Mouse (Mus musculus) hindbrain, embryonic 11.5 days (tissue): Measurements from ENCODE around the gene Kcna7. TPM values are rescaled to one million over a fixed set of nuclear protein-coding genes. Genes with fewer than 3 reads are reported as not detected.

Experiments
- ATAC-seq: fragments of 200-750 bp; cut with Nextera tagmentation; 2 replicates; pipeline ENCODE4 v1.8.0; 2017; ENCODE audit warnings: mild to moderate bottlenecking, moderate TSS enrichment, moderate library complexity; ENCODE audit not compliant: low FRiP score
- DNase-seq: peaks from one replicate; pipeline ENCODE4 v3.0.0-alpha.2; 2015; ENCODE audit warnings: low spot score
- H3K27ac ChIP-seq: fragments of 300-500 bp; sonication (generic); 2 replicates; pipeline ENCODE4 v1.5.1; 2014; ENCODE audit warnings: mild to moderate bottlenecking, low read depth, low read length
- H3K27me3 ChIP-seq: fragments of 300-500 bp; sonication (generic); 2 replicates; pipeline ENCODE4 v1.6.1; 2014; ENCODE audit warnings: mild to moderate bottlenecking, low read length, moderate library complexity, mixed read lengths; ENCODE audit not compliant: control insufficient read depth, insufficient read depth
- H3K36me3 ChIP-seq: fragments of 300-500 bp; sonication (generic); 2 replicates; pipeline ENCODE4 v1.6.1; 2014; ENCODE audit warnings: mild to moderate bottlenecking, low read length, moderate library complexity, mixed read lengths; ENCODE audit not compliant: control insufficient read depth, insufficient read depth
- H3K4me1 ChIP-seq: fragments of 300-500 bp; sonication (generic); replicated peaks from 2 replicates; pipeline ENCODE4 v1.6.1; 2014; ENCODE audit warnings: low read length, mixed read lengths; ENCODE audit not compliant: control insufficient read depth, insufficient read depth
- H3K4me2 ChIP-seq: fragments of 300-500 bp; sonication (generic); replicated peaks from 2 replicates; pipeline ENCODE4 v1.6.1; 2014; ENCODE audit warnings: mild to moderate bottlenecking, low read depth, low read length
- H3K4me3 ChIP-seq: fragments of 300-500 bp; sonication (generic); 2 replicates; pipeline ENCODE4 v1.5.1; 2014; ENCODE audit warnings: low read depth, low read length
- H3K9ac ChIP-seq: fragments of 300-500 bp; sonication (generic); 2 replicates; pipeline ENCODE4 v1.6.1; 2014; ENCODE audit warnings: low read depth, low read length
- H3K9me3 ChIP-seq: fragments of 300-500 bp; sonication (generic); 2 replicates; pipeline ENCODE4 v1.6.1; 2016; ENCODE audit warnings: low read length; ENCODE audit not compliant: control insufficient read depth
- WGBS: fragments of 180-500 bp; shearing (Covaris S2); extraction: QIAGEN DNeasy Blood & Tissue Kit; methylation state at CpG from one replicate; pipeline ENCODE4 v1.1.7; 2014; 5-methylcytosine and 5-hydroxymethylcytosine counted together
- polyA plus RNA-seq: library from polyadenylated mRNA; unstranded; fragments of >200 nt; fragmentation: Nextera tagmentation; extraction: Ambion mirVana; gene quantifications from 2 replicates; pipeline ENCODE4 v1.2.1, GENCODE M21; 2014

Gene Kcna7
- polyA plus RNA-seq, 1 experiment from 2014 or later: not detected

DNA sequence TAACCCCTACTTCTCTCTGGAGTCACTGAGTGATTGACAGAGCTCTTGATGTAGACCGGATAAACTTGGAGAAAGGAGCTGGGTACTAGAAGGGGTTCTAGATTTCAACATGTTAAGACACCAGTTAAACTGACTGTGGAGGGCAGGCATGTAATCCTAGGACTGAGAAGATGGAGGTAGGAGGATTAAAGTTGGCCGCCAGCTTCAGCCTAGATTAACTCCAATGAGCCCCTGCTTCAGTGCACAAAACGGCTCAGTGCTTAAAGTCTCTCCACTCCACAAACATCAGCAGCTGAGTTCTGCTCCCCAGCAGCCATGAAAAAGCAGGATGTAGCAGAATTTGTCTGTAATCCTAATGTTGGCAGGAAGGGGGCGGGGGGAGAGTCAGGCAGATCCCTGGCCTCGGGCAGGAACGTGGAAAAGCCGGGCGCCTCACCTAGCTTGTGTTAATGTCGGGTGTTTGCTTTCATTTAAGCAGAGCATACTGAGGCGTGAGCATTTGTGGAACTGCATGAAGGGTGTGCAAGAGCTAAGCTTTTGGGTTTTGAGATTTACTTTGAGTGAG, 3.9 kb upstream of the Kcna7 start:
- H3K4me1 ChIP-seq: no peaks in the 10 kb centered on the region; the same call in none of the 2 replicates
- DNase-seq (no peak), ATAC-seq (no peak)
- H3K4me3 ChIP-seq: no peak overlapping the region
- peaks cover 16% of the 10 kb centered on the region for H3K27me3 ChIP-seq
- H3K36me3 ChIP-seq: no peaks in the 10 kb centered on the region
- WGBS: 82% methylated on average over 10 of the region's 10 CpGs
- H3K9me3 ChIP-seq: no peaks in the 10 kb centered on the region
- H3K4me2 ChIP-seq: no peak overlapping the region
- H3K27ac ChIP-seq: no peak overlapping the region
- H3K9ac ChIP-seq: no peak overlapping the region

GRCm38 (mm10) chr7:45403532-45404261, 1.8 kb upstream of the Kcna7 start:
- no peak for ATAC-seq

DNA sequence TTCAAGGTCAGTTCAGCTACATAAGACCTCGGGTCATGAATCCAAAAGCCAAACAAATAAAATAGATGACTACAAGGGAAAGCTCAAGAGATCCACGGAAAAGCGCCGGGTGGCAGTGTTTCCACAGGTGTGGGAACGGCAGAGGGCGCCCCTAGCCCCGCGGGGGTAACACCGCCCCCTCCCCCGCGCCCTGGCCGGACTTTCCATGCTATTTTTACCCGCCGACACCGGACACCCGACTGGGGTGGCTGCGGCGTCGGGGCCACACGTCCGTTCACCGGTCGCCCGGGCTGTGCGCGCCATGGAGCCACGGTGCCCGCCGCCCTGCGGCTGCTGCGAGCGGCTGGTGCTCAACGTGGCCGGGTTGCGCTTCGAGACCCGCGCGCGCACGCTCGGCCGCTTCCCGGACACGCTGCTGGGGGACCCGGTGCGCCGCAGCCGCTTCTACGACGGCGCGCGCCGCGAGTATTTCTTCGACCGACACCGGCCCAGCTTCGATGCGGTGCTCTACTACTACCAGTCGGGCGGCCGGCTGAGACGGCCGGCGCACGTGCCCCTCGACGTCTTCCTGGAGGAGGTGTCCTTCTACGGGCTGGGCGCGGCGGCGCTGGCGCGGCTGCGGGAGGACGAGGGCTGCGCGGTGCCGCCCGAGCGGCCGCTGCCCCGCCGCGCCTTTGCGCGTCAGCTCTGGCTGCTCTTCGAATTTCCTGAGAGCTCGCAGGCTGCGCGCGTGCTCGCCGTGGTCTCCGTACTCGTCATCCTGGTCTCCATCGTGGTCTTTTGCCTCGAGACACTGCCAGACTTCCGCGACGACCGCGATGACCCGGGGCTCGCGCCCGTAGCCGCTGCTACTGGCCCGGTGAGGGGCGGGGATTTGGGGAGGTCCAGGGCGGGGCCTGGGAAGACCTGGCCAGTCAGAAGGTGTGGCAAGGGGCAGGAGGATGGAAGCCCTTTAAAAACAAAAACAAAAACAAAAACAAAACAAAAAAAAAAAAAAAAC, 1.0 kb downstream of the Kcna7 start:
- H3K4me3 ChIP-seq: peak overlapping the region; percentile 27
- H3K27me3 ChIP-seq: peaks cover 60% of the 10 kb centered on the region
- no peak overlapping the region for H3K9ac ChIP-seq
- 2% methylated on average over 99 of the region's 114 CpGs for WGBS
- H3K9me3 ChIP-seq: no peaks in the 10 kb centered on the region
- ATAC-seq (no peak), DNase-seq (peak; percentile 49)
- H3K36me3 ChIP-seq: no peaks in the 10 kb centered on the region
- H3K4me2 ChIP-seq: peak overlapping the region; percentile 39
- no peak overlapping the region for H3K27ac ChIP-seq
- H3K4me1 ChIP-seq: no peaks in the 10 kb centered on the region; the same call in none of the 2 replicates

More at GRCm38 (mm10) chr7:45403532-45404261, 1.8 kb upstream of the Kcna7 start:
- Histone ChIP-seq H3K9me3 (no peaks in the 10 kb centered on the region), H3K36me3 (no peaks in the 10 kb centered on the region), H3K4me3 (no peak overlapping the region), H3K27ac (no peak overlapping the region), H3K4me1 (no peaks in the 10 kb centered on the region; the same call in none of the 2 replicates), H3K9ac (no peak overlapping the region), H3K4me2 (no peak overlapping the region), H3K27me3 (peaks cover 37% of the 10 kb centered on the region)
- peak; percentile 78 for DNase-seq
- WGBS: 44% methylated on average over 6 of the region's 6 CpGs

DNA sequence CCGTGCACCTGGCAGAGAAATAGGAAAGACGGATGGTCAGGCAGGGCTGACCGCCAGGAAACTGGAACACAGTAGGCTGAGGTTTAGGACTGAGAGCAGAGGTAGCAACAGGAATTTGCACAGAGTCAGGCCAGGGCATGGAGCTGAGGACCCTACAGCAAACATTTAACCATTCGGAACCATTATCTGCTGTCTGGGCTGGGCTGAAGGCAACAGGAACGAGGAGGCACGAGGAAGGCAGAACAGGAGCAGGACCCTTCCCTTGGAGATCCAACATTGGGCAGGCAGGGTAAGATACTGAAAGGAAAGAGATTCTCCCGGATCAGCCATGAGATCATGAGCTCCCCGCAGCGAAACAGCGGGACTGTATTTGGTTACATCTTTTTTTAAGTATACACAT, 2.4 kb downstream of the Kcna7 start:
- H3K4me1 ChIP-seq: no peaks in the 10 kb centered on the region; the same call in none of the 2 replicates
- no peaks in the 10 kb centered on the region for H3K9me3 ChIP-seq
- H3K4me3 ChIP-seq: no peak overlapping the region
- H3K36me3 ChIP-seq: no peaks in the 10 kb centered on the region
- ATAC-seq: no peak
- H3K9ac ChIP-seq: no peak overlapping the region
- no peak overlapping the region for H3K4me2 ChIP-seq
- 77% methylated on average over 10 of the region's 10 CpGs for WGBS
- no peak for DNase-seq
- H3K27me3 ChIP-seq: peaks cover 69% of the 10 kb centered on the region
- no peak overlapping the region for H3K27ac ChIP-seq

- ATAC-seq (no peak), DNase-seq (no peak)
- no peaks in the 10 kb centered on the region for H3K9me3 ChIP-seq
- no peaks in the 10 kb centered on the region; the same call in none of the 2 replicates for H3K4me1 ChIP-seq
- H3K27ac ChIP-seq: no peak overlapping the region
- H3K4me3 ChIP-seq: no peak overlapping the region
- 78% methylated on average over 7 of the region's 7 CpGs for WGBS
- H3K9ac ChIP-seq: no peak overlapping the region
- no peaks in the 10 kb centered on the region for H3K36me3 ChIP-seq
- H3K27me3 ChIP-seq: peaks cover 74% of the 10 kb centered on the region
- H3K4me2 ChIP-seq: no peak overlapping the region
These were observed 2.9 kb downstream of the Kcna7 start for GRCm38 (mm10) chr7:45408351-45408750.

DNA sequence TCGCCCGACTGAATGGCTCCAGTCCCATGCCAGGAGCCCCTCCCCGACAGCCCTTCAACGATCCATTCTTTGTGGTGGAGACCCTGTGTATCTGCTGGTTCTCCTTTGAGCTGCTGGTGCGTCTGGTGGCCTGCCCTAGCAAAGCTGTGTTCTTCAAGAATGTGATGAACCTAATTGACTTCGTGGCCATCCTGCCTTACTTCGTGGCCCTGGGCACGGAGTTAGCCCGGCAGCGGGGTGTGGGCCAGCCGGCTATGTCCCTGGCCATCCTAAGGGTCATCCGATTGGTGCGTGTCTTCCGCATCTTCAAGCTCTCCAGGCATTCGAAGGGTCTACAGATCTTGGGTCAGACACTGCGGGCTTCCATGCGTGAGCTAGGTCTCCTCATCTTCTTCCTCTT, 3.5 kb downstream of the Kcna7 start:
- no peak overlapping the region for H3K4me2 ChIP-seq
- no peak for ATAC-seq

DNA sequence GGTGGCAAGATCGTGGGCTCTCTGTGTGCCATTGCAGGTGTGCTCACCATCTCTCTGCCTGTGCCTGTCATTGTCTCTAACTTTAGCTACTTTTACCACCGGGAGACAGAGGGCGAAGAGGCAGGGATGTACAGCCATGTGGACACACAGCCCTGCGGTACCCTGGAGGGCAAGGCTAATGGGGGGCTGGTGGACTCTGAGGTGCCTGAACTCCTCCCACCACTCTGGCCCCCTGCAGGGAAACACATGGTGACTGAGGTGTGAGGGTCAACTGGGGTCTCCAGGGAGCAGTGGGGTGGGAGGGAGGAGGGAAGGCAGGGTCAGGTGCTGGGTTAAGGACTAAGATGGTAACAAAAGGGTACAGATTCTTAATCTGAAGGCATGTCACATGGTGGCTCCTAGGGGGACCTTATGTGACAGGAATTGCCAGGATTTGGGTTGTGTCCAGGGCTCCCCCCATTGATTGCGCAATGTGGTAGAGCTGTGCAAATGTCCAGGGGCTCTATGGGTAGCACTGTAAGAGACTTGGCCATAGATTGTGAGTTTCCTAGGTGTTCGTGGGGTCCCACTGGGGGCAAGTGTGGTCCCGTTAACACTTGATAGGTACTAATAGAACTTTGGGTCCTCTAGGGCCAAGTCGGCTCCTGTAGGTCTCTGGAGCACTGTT, 4.2 kb downstream of the Kcna7 start:
- Histone ChIP-seq H3K9me3 (no peaks in the 10 kb centered on the region), H3K9ac (no peak overlapping the region), H3K4me2 (no peak overlapping the region), H3K4me1 (no peaks in the 10 kb centered on the region; the same call in none of the 2 replicates), H3K4me3 (no peak overlapping the region), H3K36me3 (no peaks in the 10 kb centered on the region), H3K27me3 (peaks cover 87% of the 10 kb centered on the region), H3K27ac (no peak overlapping the region)
- DNase-seq: no peak
- WGBS: 90% methylated on average over 8 of the region's 8 CpGs
- no peak for ATAC-seq

More for the DNA sequence above, 3.5 kb downstream of the Kcna7 start:
- Histone ChIP-seq H3K36me3 (no peaks in the 10 kb centered on the region), H3K27me3 (peaks cover 80% of the 10 kb centered on the region), H3K27ac (no peak overlapping the region), H3K9me3 (no peaks in the 10 kb centered on the region), H3K4me1 (no peaks in the 10 kb centered on the region; the same call in none of the 2 replicates), H3K9ac (no peak overlapping the region), H3K4me3 (no peak overlapping the region)
- no peak for DNase-seq
- WGBS: 90% methylated on average over 17 of the region's 17 CpGs

DNA sequence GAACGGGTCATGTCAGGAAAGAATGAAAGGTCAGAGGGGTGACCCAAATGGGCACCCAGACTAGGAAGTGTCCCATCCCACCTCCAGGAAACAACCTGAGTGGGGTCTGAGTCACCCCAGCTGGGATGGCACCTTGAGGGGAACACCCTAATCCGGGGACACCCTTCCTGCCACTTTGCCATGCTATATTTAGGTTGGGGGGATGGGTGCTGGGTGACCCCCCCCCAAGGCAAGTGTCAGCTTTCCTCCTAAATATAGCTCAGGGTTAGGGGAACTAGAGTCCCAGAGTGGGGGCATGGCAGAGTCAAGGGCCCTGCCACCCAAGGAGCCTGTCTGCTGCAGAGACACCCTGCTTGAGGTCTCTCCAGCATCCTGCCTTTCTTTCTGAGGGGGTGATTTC, 7.0 kb downstream of the Kcna7 start:
- Histone ChIP-seq H3K36me3 (no peaks in the 10 kb centered on the region), H3K9ac (no peak overlapping the region), H3K9me3 (no peaks in the 10 kb centered on the region), H3K27me3 (peaks cover 91% of the 10 kb centered on the region), H3K27ac (no peak overlapping the region), H3K4me2 (no peak overlapping the region), H3K4me3 (no peak overlapping the region), H3K4me1 (no peaks in the 10 kb centered on the region; the same call in 1 of the 2 replicates)
- ATAC-seq: no peak
- DNase-seq: no peak
- 79% methylated on average over 2 of the region's 2 CpGs for WGBS
